Mouse (Mus musculus): ENCODE data around the gene Gm49333. TPM values are rescaled to one million over a fixed set of nuclear protein-coding genes. Genes with fewer than 3 reads are reported as not detected.

The Gm49333 gene
- total and polyA plus RNA-seq, 3 experiments: not detected

- Histone ChIP-seq H3K79me2 (ENCODE audit: control insufficient read depth, insufficient read depth, low read length, poor library complexity) (peaks cover 24% of the 10 kb centered on the region), H3K27ac (ENCODE audit: control insufficient read depth, low read depth, low read length) (peak overlapping the region; percentile 90), H3K9me3 (replicated peaks; ENCODE audit: insufficient read depth, low read length) (no peaks in the 10 kb centered on the region), H3K27me3 (ENCODE audit: control insufficient read depth in 1 of 2, insufficient read depth in 2 of 2, low read length in 2 of 2) (no peaks in the 10 kb centered on the region), H3K4me1 (ENCODE audit: control insufficient read depth in 1 of 2, insufficient read depth in 2 of 2, low read length in 2 of 2) (no peaks in the 10 kb centered on the region; a peak in 1 of 4 replicates), H3K9ac (ENCODE audit: control insufficient read depth, low read depth, low read length, poor library complexity, severe bottlenecking) (peak overlapping the region; percentile 99), H3K36me3 (ENCODE audit: control insufficient read depth in 1 of 2, insufficient read depth in 2 of 2, low read length in 2 of 2) (peaks cover 0 to 10% of the 10 kb centered on the region in 2 experiments; a peak in 2 of 4 replicates), H3K4me3 (ENCODE audit: control insufficient read depth in 1 of 2, insufficient read depth in 1 of 2, low read depth in 2 of 2, low read length in 2 of 2) (peak overlapping the region; percentile 91 to 95)
- DNase-seq (ENCODE audit: low read depth, low spot score): peak; percentile 96
- no peak for TF ChIP-seq GABPA (IDR thresholded peaks at IDR 0.05; ENCODE audit: low read depth, low read length)
- peak; percentile 92 for TF ChIP-seq TCF12 (IDR thresholded peaks at IDR 0.05; ENCODE audit: low read depth, low read length)
- TF ChIP-seq MEF2A (IDR thresholded peaks at IDR 0.05; ENCODE audit: extremely low read depth, insufficient replicate concordance, low read depth, low read length, poor library complexity, severe bottlenecking): 0 out of 2 replicates have a peak, but pooled peaks have one; percentile 11
- TF ChIP-seq BHLHE40 (IDR thresholded peaks at IDR 0.05; ENCODE audit: borderline replicate concordance, low read depth, low read length): peak; percentile 24; the same call in 1 of the 2 replicates
- peak; percentile 96 for TF ChIP-seq NELFE (IDR thresholded peaks at IDR 0.05; ENCODE audit: low read depth, low read length)
- TF ChIP-seq MXI1 (IDR thresholded peaks at IDR 0.05; ENCODE audit: low read depth, low read length): peak; percentile 98
- no peak; a peak in 1 of 4 replicates for TF ChIP-seq EP300 (IDR thresholded peaks at IDR 0.05; ENCODE audit: low read depth in 1 of 2, low read length in 2 of 2)
- peak; percentile 86 for TF ChIP-seq E2F4 (IDR thresholded peaks at IDR 0.05; ENCODE audit: borderline replicate concordance, low read depth, low read length)
- TF ChIP-seq SMC3 (IDR thresholded peaks at IDR 0.05; ENCODE audit: low read depth, low read length): peak; percentile 27; the same call in 1 of the 2 replicates
- TF ChIP-seq TBP (IDR thresholded peaks at IDR 0.05; ENCODE audit: low read depth, low read length): peak; percentile 97
- TF ChIP-seq POLR2AphosphoS2 (IDR thresholded peaks at IDR 0.05; ENCODE audit: low read length): peak; percentile 80; the same call in 1 of the 2 replicates
- TF ChIP-seq SIN3A (IDR thresholded peaks at IDR 0.05; ENCODE audit: low read length): peak; percentile 97
- no peak for TF ChIP-seq CTCF (IDR thresholded peaks at IDR 0.05 in 2 of 3, conservative IDR thresholded peaks at IDR 0.05 in 1 of 3; ENCODE audit: control insufficient read depth in 1 of 3, insufficient read depth in 1 of 3, low read depth in 2 of 3, low read length in 3 of 3, poor library complexity in 1 of 3, severe bottlenecking in 1 of 3)
- TF ChIP-seq NRF1 (IDR thresholded peaks at IDR 0.05; ENCODE audit: insufficient read depth, low read depth, low read length, poor library complexity, severe bottlenecking): 0 out of 2 replicates have a peak, but pooled peaks have one; percentile 37
- peak; percentile 61 for TF ChIP-seq RCOR1 (IDR thresholded peaks at IDR 0.05; ENCODE audit: low read depth, low read length)
- TF ChIP-seq CHD1 (IDR thresholded peaks at IDR 0.05; ENCODE audit: low read depth, low read length): no peak
- no peak for TF ChIP-seq TAL1 (IDR thresholded peaks at IDR 0.05; ENCODE audit: low read length)
- no peak for TF ChIP-seq USF2 (IDR thresholded peaks at IDR 0.05; ENCODE audit: borderline replicate concordance in 1 of 2, insufficient read depth in 1 of 2, low read depth in 1 of 2, low read length in 2 of 2)
- 0 out of 2 replicates have a peak, but pooled peaks have one; percentile 15 for TF ChIP-seq ZNF384 (IDR thresholded peaks at IDR 0.05; ENCODE audit: low read depth, low read length)
- no peak for TF ChIP-seq ZC3H11A (IDR thresholded peaks at IDR 0.05; ENCODE audit: low read depth, low read length)
- TF ChIP-seq MAX (IDR thresholded peaks at IDR 0.05; ENCODE audit: low read length): peak; percentile 95
- TF ChIP-seq MYC (IDR thresholded peaks at IDR 0.05; ENCODE audit: low read depth, low read length): peak; percentile 97
- 0 out of 2 replicates have a peak, but pooled peaks have one; percentile 18 for TF ChIP-seq USF1 (IDR thresholded peaks at IDR 0.05; ENCODE audit: low read depth, low read length)
- peak; percentile 89 for TF ChIP-seq HCFC1 (IDR thresholded peaks at IDR 0.05; ENCODE audit: low read depth, low read length)
- TF ChIP-seq ZMIZ1 (IDR thresholded peaks at IDR 0.05; ENCODE audit: low read depth, low read length): peak; percentile 92; the same call in 1 of the 2 replicates
- peak; percentile 85 for TF ChIP-seq MAZ (IDR thresholded peaks at IDR 0.05; ENCODE audit: low read depth, low read length)
- TF ChIP-seq MAFK (IDR thresholded peaks at IDR 0.05; ENCODE audit: borderline replicate concordance, low read depth, low read length): no peak
- no peak for TF ChIP-seq GATA1 (IDR thresholded peaks at IDR 0.05; ENCODE audit: low read depth, low read length)
- peak; percentile 77 for TF ChIP-seq ELF1 (IDR thresholded peaks at IDR 0.05; ENCODE audit: low read depth, low read length)
- TF ChIP-seq ZKSCAN1 (IDR thresholded peaks at IDR 0.05; ENCODE audit: low read depth, low read length): no peak
- 0 out of 2 replicates have a peak, but pooled peaks have one; percentile 37 for TF ChIP-seq MYB (IDR thresholded peaks at IDR 0.05; ENCODE audit: low read depth, low read length)
- no peak for TF ChIP-seq RAD21 (IDR thresholded peaks at IDR 0.05; ENCODE audit: low read depth, low read length)
- TF ChIP-seq KAT2A (conservative IDR thresholded peaks at IDR 0.05; ENCODE audit: low read depth, low read length): peak; percentile 66
- TF ChIP-seq POLR2AphosphoS5 (IDR thresholded peaks at IDR 0.05; ENCODE audit: borderline replicate concordance, low read depth, low read length): no peak
- TF ChIP-seq POLR2A (IDR thresholded peaks at IDR 0.05; ENCODE audit: control insufficient read depth in 1 of 2, insufficient read depth in 1 of 2, low read depth in 1 of 2, low read length in 2 of 2, poor library complexity in 1 of 2): peak; percentile 92 to 100
Observed at GRCm38 (mm10) chr16:20610501-20611356, 681 bp upstream of the Gm49333 start.

All from MEL (cell line).